Mouse (Mus musculus) forebrain, embryonic 15.5 days (tissue): ENCODE measurements around the gene Slc16a14. TPM values are rescaled to one million over a fixed set of nuclear protein-coding genes. Genes with fewer than 3 reads are reported as not detected.

ENCODE experiments used
- ATAC-seq: fragments of 200-750 bp; cut with Nextera tagmentation; replicated peaks from 2 replicates; pipeline ENCODE4 v1.8.0; 2017; ENCODE audit warnings: mild to moderate bottlenecking, moderate TSS enrichment, moderate library complexity
- H3K27ac ChIP-seq: fragments of 300-500 bp; sonication (generic); replicated peaks from 2 replicates; pipeline ENCODE4 v1.5.1; 2015; ENCODE audit warnings: mild to moderate bottlenecking, inconsistent platforms
- H3K27me3 ChIP-seq: fragments of 300-500 bp; sonication (generic); 2 replicates; pipeline ENCODE4 v1.6.1; 2015; ENCODE audit warnings: inconsistent platforms
- H3K36me3 ChIP-seq: fragments of 300-500 bp; sonication (generic); 2 replicates; pipeline ENCODE4 v1.6.1; 2015; ENCODE audit warnings: mild to moderate bottlenecking, inconsistent platforms
- H3K4me1 ChIP-seq: fragments of 300-500 bp; sonication (generic); 2 replicates; pipeline ENCODE4 v1.6.1; 2015; ENCODE audit warnings: inconsistent platforms
- H3K4me2 ChIP-seq: fragments of 300-500 bp; sonication (generic); replicated peaks from 2 replicates; pipeline ENCODE4 v1.6.1; 2015; ENCODE audit warnings: mild to moderate bottlenecking, inconsistent platforms
- H3K4me3 ChIP-seq: fragments of 300-500 bp; sonication (generic); 2 replicates; pipeline ENCODE4 v1.5.1; 2015; ENCODE audit warnings: mild to moderate bottlenecking, inconsistent platforms
- H3K9ac ChIP-seq: fragments of 300-500 bp; sonication (generic); replicated peaks from 2 replicates; pipeline ENCODE4 v1.6.1; 2015; ENCODE audit warnings: mild to moderate bottlenecking, inconsistent platforms
- H3K9me3 ChIP-seq: fragments of 300-500 bp; sonication (generic); 2 replicates; pipeline ENCODE4 v1.6.1; 2016; ENCODE audit warnings: inconsistent platforms
- WGBS: fragments of 180-500 bp; shearing (Covaris S2); methylation state at CpG from one replicate; pipeline ENCODE4 v1.1.7; 2015; ENCODE audit warnings: mixed read lengths; 5-methylcytosine and 5-hydroxymethylcytosine counted together
- polyA plus RNA-seq: library from polyadenylated mRNA; unstranded; fragments of >200 nt; fragmentation: Nextera tagmentation; extraction: Ambion mirVana; gene quantifications from 2 replicates; pipeline ENCODE4 v1.2.1, GENCODE M21; 2015

Gene Slc16a14
- polyA plus RNA-seq, 1 experiment from 2014 or later = 9.2 TPM

DNA sequence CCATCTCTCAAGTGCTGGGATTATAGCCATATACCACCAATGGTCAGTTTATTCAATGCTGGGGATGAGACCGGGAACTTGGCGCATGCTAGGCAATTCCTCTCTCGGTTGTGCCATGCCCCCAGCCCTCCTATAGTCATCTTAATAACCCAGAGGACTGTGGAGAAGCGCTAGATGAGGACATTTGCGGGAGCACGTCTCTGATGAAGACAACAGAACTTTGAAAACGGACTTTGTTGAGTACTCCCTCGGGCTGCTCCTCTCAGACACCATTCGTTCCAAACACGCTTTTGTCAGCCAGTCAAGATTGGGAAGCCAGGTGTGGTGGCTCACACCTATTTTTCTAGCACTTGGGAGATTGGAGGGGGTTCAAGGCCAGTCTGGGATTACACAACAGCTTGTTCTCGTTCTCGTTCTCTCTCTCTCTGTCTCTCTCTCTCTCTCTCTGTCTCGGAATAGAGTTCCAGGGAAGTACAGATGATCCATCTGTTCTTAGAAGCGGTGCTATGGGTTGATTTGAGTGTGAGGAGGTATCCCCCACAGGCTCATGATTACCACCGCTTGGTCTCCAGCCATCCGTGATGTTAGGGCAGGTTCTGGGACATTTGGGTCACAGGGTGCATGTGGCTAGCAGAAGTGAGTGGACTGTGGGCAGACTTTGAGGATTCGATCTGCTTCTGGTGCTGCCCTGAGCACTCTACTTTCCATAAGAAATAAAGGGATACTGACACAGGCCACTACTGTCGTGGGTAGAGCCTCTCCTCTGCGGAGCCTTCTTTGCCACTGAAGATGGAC lies 2.0 kb upstream of the Slc16a14 start:
- H3K9ac ChIP-seq = no peak overlapping the region
- no peaks in the 10 kb centered on the region for H3K27me3 ChIP-seq
- peaks cover 15% of the 10 kb centered on the region for H3K4me1 ChIP-seq
- H3K36me3 ChIP-seq = no peaks in the 10 kb centered on the region
- no peak overlapping the region for H3K4me2 ChIP-seq
- H3K27ac ChIP-seq = no peak overlapping the region
- no peaks in the 10 kb centered on the region for H3K9me3 ChIP-seq
- H3K4me3 ChIP-seq = no peak overlapping the region
- no peak for ATAC-seq
- WGBS = 80% methylated on average over 19 of the region's 19 CpGs

DNA sequence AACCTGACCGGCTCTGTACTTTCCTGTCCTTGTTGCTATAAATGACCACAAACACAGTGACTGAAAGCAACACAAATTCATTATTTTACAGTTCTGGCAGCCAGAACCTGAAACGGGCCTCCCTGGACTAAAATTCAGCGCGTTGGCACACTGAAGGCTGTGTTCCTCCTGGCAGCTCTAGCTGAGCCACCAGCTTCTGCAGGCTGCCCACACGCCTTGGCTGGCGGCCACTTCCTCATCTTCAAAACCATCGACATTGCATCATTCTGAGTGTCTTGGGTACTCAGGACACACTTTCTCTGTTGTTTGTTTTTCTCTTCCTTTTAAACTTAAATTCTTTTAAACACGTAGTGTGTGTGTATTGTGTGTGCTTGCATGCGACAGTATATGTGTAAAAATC lies 734 bp upstream of the Slc16a14 start:
- H3K27ac ChIP-seq = peak overlapping the region; percentile 89; the same call in 1 of the 2 replicates

DNA sequence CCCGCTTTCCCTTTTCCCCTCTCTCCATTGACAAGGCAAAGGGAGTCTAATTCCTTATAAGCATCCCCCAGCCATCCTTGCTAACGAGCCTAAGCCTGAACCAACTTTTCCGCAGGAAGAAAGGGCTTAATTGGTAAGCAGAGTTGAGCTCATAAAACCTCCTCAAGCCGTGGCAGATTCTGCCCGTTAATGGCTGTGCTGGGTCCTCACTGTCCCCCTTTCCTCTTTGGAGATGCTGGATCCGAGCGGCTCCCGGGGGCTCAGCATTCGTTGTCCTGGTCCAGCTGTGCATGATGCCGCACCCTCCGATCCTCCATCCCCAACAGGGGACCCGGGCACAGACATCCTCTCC lies 807 bp downstream of the Slc16a14 start:
- peak overlapping the region; percentile 76 for H3K9ac ChIP-seq
- peak overlapping the region; percentile 89 for H3K27ac ChIP-seq
- no peaks in the 10 kb centered on the region for H3K9me3 ChIP-seq
- peak overlapping the region; percentile 66 for H3K4me2 ChIP-seq
- ATAC-seq = peak; percentile 20
- H3K4me3 ChIP-seq = peak overlapping the region; percentile 62
- no peaks in the 10 kb centered on the region for H3K27me3 ChIP-seq
- WGBS = 0% methylated on average over 12 of the region's 12 CpGs
- no peaks in the 10 kb centered on the region for H3K36me3 ChIP-seq
- H3K4me1 ChIP-seq = peaks cover 15% of the 10 kb centered on the region

More for the DNA sequence above, 734 bp upstream of the Slc16a14 start:
- Histone ChIP-seq H3K27me3 (no peaks in the 10 kb centered on the region), H3K4me1 (peaks cover 15% of the 10 kb centered on the region), H3K9ac (0 out of 2 replicates have a peak overlapping the region, but pooled peaks have one; percentile 14), H3K9me3 (no peaks in the 10 kb centered on the region), H3K36me3 (no peaks in the 10 kb centered on the region), H3K4me2 (peak overlapping the region; percentile 66), H3K4me3 (peak overlapping the region; percentile 62)
- WGBS = 49% methylated on average over 9 of the region's 9 CpGs
- ATAC-seq = no peak

GRCm38 (mm10) chr1:84933472-84934150 lies 1.3 kb downstream of the Slc16a14 start:
- Histone ChIP-seq H3K36me3 (no peaks in the 10 kb centered on the region), H3K27ac (peak overlapping the region; percentile 89), H3K4me2 (peak overlapping the region; percentile 66), H3K9me3 (no peaks in the 10 kb centered on the region), H3K4me3 (peak overlapping the region; percentile 62), H3K27me3 (no peaks in the 10 kb centered on the region), H3K9ac (peak overlapping the region; percentile 76), H3K4me1 (peaks cover 15% of the 10 kb centered on the region)
- WGBS = 7% methylated on average over 22 of the region's 22 CpGs
- ATAC-seq = peak; percentile 20

- H3K27ac ChIP-seq = no peak overlapping the region
- H3K27me3 ChIP-seq = no peaks in the 10 kb centered on the region
- 0 out of 2 replicates have a peak, but pooled peaks cover 2% of the 10 kb centered on the region for H3K36me3 ChIP-seq
- no peak overlapping the region for H3K4me3 ChIP-seq
- no peaks in the 10 kb centered on the region for H3K9me3 ChIP-seq
- 85% methylated on average over 9 of the region's 9 CpGs for WGBS
- no peak overlapping the region for H3K4me2 ChIP-seq
- no peaks in the 10 kb centered on the region for H3K4me1 ChIP-seq
- H3K9ac ChIP-seq = no peak overlapping the region
- no peak for ATAC-seq
Observed at GRCm38 (mm10) chr1:84925599-84925998, 9.3 kb downstream of the Slc16a14 start.

DNA sequence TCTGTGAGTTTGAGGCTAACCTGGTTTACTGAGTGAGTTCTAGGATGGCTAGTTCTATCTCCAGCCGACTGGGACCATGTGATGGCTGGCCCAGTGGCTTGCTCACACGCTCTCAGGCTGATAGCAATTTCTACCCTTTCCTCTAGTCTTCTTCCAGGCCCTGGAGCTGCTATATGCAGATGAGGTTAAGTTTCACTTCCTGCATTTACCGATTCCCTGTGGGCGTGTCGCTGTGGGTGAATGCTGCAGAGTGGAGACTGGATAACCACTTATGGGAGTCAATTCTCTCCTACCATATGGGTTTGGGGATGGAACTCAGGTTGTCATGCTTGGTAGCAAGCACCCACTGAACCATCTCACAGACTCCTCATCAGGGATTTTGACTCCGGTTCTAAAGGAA lies 10.8 kb downstream of the Slc16a14 start:
- Histone ChIP-seq H3K4me3 (no peak overlapping the region), H3K9me3 (no peaks in the 10 kb centered on the region), H3K9ac (no peak overlapping the region), H3K4me1 (no peaks in the 10 kb centered on the region), H3K36me3 (0 out of 2 replicates have a peak, but pooled peaks cover 2% of the 10 kb centered on the region), H3K4me2 (no peak overlapping the region), H3K27ac (no peak overlapping the region), H3K27me3 (no peaks in the 10 kb centered on the region)
- ATAC-seq = no peak
- WGBS = 85% methylated on average over 6 of the region's 6 CpGs

- no peak overlapping the region for H3K9ac ChIP-seq
- WGBS = 87% methylated on average over 2 of the region's 2 CpGs
Observed at GRCm38 (mm10) chr1:84923432-84923831, 11.5 kb downstream of the Slc16a14 start.

DNA sequence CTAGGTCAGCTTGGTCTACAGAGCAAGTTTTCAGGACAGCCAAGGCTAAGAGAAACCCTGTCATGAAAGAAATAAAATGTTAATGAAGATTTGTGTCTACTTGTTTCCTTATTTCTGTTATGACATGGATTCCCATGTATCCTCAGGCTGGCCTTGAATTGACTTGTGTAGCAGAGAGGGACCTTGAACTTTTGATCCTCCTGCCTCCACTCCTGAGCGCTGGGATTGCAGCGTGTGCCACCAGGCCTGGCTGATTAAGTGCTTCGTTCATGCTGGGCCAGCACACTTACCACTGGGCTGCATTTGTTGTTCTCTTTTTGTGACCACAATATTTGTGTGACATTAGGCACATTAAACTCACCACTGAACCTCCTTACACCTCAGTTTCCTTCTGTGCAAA lies 16.1 kb downstream of the Slc16a14 start:
- Histone ChIP-seq H3K36me3 (no peaks in the 10 kb centered on the region), H3K9ac (no peak overlapping the region), H3K4me3 (no peak overlapping the region), H3K27ac (no peak overlapping the region), H3K4me2 (no peak overlapping the region), H3K4me1 (no peaks in the 10 kb centered on the region), H3K27me3 (no peaks in the 10 kb centered on the region), H3K9me3 (no peaks in the 10 kb centered on the region)
- no peak for ATAC-seq
- WGBS = 92% methylated on average over 3 of the region's 3 CpGs

More at GRCm38 (mm10) chr1:84923432-84923831, 11.5 kb downstream of the Slc16a14 start:
- Histone ChIP-seq H3K27me3 (no peaks in the 10 kb centered on the region), H3K9me3 (no peaks in the 10 kb centered on the region), H3K27ac (no peak overlapping the region), H3K4me2 (no peak overlapping the region), H3K4me1 (no peaks in the 10 kb centered on the region), H3K4me3 (no peak overlapping the region), H3K36me3 (0 out of 2 replicates have a peak, but pooled peaks cover 2% of the 10 kb centered on the region)
- no peak for ATAC-seq

DNA sequence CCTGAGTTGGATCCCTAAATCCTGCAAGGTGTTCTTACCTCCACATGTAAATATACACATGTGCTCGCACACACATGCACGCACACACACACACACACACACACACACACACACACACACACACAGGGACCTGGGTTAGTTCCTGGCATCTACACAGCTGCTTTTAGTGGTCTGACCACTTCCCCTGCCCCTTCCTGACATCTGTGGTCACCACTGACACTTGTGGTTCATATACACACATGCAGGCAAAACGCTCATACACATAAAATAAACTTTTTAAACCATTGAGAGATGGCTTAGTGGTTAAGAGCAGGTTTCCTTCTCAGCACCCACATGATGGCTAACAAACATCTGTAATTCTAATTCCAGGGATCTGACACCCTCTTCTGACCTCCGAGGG lies 19.9 kb downstream of the Slc16a14 start:
- no peak overlapping the region for H3K9ac ChIP-seq
- no peaks in the 10 kb centered on the region for H3K4me1 ChIP-seq
- H3K36me3 ChIP-seq = peaks cover 5% of the 10 kb centered on the region; the same call in 1 of the 2 replicates
- H3K27ac ChIP-seq = no peak overlapping the region
- ATAC-seq = no peak
- H3K4me2 ChIP-seq = no peak overlapping the region
- H3K27me3 ChIP-seq = no peaks in the 10 kb centered on the region
- 78% methylated on average over 4 of the region's 4 CpGs for WGBS
- H3K9me3 ChIP-seq = no peaks in the 10 kb centered on the region
- H3K4me3 ChIP-seq = no peak overlapping the region

- ATAC-seq = no peak
- H3K4me3 ChIP-seq = no peak overlapping the region
- 97% methylated on average over 11 of the region's 11 CpGs for WGBS
Observed at GRCm38 (mm10) chr1:84912571-84912970, 22.4 kb downstream of the Slc16a14 start.

DNA sequence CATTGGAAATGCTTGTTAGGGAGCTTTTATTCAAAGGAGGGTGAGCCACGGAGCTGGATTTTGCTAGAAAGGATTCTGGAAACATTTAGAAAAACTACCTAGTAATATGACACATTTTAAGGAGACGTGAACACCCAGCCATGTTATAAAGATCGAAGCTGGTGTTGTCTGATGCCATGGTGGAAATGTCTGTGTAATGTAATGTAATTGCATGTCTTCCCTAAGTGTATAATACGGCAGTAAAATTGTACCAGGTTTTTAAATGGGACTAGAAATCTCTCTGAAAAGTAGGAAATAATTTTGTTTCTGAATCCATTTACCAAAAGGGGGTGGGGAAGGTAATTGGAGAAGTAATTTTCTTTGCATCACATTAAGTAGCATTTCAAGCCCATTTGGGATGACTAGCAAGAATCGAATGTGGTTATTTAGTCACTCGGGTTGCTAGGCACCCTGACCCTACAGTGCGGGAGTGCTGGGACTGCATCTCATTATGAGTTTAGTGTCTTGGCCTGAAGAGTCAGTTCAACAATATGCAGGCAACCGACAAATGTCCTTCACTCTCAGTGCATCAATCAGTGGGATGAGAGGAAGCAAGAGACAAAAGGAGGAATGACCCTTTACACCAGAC lies 24.6 kb downstream of the Slc16a14 start:
- peak; percentile 69 for ATAC-seq

More at GRCm38 (mm10) chr1:84912571-84912970, 22.4 kb downstream of the Slc16a14 start:
- Histone ChIP-seq H3K4me2 (no peak overlapping the region), H3K27me3 (no peaks in the 10 kb centered on the region), H3K9me3 (no peaks in the 10 kb centered on the region), H3K4me1 (no peaks in the 10 kb centered on the region), H3K27ac (no peak overlapping the region), H3K36me3 (peaks cover 5% of the 10 kb centered on the region; the same call in 1 of the 2 replicates), H3K9ac (no peak overlapping the region)

DNA sequence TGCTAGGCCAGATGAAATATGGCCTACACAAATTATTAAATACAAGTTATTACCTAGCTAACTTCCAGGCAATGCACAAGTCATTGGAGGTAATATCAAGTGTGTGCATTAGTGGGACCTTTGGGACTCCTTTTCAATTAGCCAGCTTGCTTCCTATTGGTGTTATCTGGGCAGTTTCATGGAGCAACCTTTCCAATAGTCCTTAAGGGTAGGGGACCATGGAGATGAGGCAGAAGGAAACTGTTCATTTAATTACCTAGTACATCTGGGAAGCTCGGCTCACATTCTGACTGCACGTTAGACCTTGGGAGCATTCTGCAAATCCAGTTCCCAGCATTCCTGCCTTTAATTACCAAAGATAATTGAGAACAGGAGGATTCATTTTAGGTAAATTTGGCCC lies 30.5 kb downstream of the Slc16a14 start:
- Histone ChIP-seq H3K27ac (no peak overlapping the region), H3K4me2 (no peak overlapping the region), H3K9me3 (no peaks in the 10 kb centered on the region), H3K36me3 (no peaks in the 10 kb centered on the region), H3K4me1 (no peaks in the 10 kb centered on the region), H3K27me3 (no peaks in the 10 kb centered on the region), H3K9ac (no peak overlapping the region), H3K4me3 (no peak overlapping the region)
- no peak for ATAC-seq
- WGBS = 84% methylated on average over 2 of the region's 2 CpGs

More for the DNA sequence above, 24.6 kb downstream of the Slc16a14 start:
- Histone ChIP-seq H3K36me3 (peaks cover 5% of the 10 kb centered on the region; the same call in 1 of the 2 replicates), H3K27ac (no peak overlapping the region), H3K27me3 (no peaks in the 10 kb centered on the region), H3K4me3 (no peak overlapping the region), H3K4me1 (no peaks in the 10 kb centered on the region), H3K9me3 (no peaks in the 10 kb centered on the region), H3K9ac (no peak overlapping the region), H3K4me2 (no peak overlapping the region)
- 56% methylated on average over 8 of the region's 8 CpGs for WGBS
